Mouse (Mus musculus) duodenum, adult 2 months (tissue): ENCODE data around the gene Gm4070. TPM values are rescaled to one million over a fixed set of nuclear protein-coding genes. Genes with fewer than 3 reads are reported as not detected.

Experiments
- polyA plus RNA-seq: library from polyadenylated mRNA; depleted of rRNA; stranded (reverse); fragments of >200 nt; gene quantifications from 2 replicates; pipeline ENCODE4 v1.2.3, GENCODE M21; 2012; ENCODE audit warnings: low replicate concordance; rRNA removed

Gm4070 gene
- polyA plus RNA-seq, result 0.06 and 0.18 TPM in 2 replicates

DNA sequence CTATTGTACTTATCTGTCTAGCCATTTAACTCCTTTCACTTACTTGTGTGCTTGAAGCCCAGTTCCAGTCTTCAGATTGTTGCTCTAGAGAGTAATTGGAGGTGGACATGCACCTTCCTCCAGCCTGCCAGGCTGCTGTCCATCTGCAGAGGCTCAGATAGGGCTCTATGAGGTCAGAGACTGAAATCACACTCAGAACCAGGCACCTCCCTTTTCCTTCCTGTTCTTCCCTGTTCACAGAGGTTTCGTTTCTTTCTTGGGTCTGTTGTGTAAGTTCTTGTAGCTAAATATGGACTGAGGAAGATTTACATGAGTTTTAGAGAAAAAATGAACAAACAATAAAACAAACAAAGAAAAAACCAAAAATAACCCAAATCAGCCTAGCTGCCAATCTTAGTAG lies at the start of gene Gm4070:
TSS of gene Gm4070 (minus strand) at position 156 of the 400 bp plus-strand sequence.

Other genes starting within 250 kb of the Gm4070 start
- gene Ilk, start 217.4 kb downstream of the Gm4070 start, polyA plus RNA-seq, result 40.4 and 43.6 TPM in 2 replicates
- gene Rrp8, start 216.6 kb downstream of the Gm4070 start, polyA plus RNA-seq, result 2.2 and 3.2 TPM in 2 replicates
- 472 and 915 TPM in 2 replicates for gene Taf10, start 209.6 kb downstream of the Gm4070 start, polyA plus RNA-seq
- 41.0 and 106 TPM in 2 replicates for gene Tpp1, start 201.7 kb downstream of the Gm4070 start, polyA plus RNA-seq
- 2.5 and 3.3 TPM in 2 replicates for gene Dchs1, start 166.3 kb downstream of the Gm4070 start, polyA plus RNA-seq
- gene Mrpl17, start 142.9 kb downstream of the Gm4070 start, polyA plus RNA-seq, result 80.0 and 139 TPM in 2 replicates